Mouse (Mus musculus) liver, embryonic 14.5 days (tissue): Measurements from ENCODE around the gene Lrp1. TPM values are rescaled to one million over a fixed set of nuclear protein-coding genes. Genes with fewer than 3 reads are reported as not detected.

Experiments used
- ATAC-seq: fragments of 200-750 bp; cut with Nextera tagmentation; 2 replicates; pipeline ENCODE4 v1.8.0; 2017; ENCODE audit warnings: moderate number of reproducible peaks, mild to moderate bottlenecking, moderate library complexity; ENCODE audit not compliant: insufficient read depth
- DNase-seq, 3 experiments: peaks; one replicate each; pipeline ENCODE4 v3.0.0-alpha.2; 2012 to 2013; ENCODE audit warnings: low read depth in 3 of 3, low spot score in 3 of 3
- H3K27ac ChIP-seq: fragments of 300-500 bp; sonication (generic); 2 replicates; pipeline ENCODE4 v1.5.1; 2014; ENCODE audit warnings: moderate library complexity, mild to moderate bottlenecking, control low read depth, inconsistent platforms
- H3K27me3 ChIP-seq: fragments of 300-500 bp; sonication (generic); 2 replicates; pipeline ENCODE4 v1.6.1; 2014; ENCODE audit warnings: mild to moderate bottlenecking, low read length, moderate library complexity; ENCODE audit not compliant: control insufficient read depth, insufficient read depth
- H3K36me3 ChIP-seq: fragments of 300-500 bp; sonication (generic); replicated peaks from 2 replicates; pipeline ENCODE4 v1.6.1; 2014; ENCODE audit warnings: low read depth; ENCODE audit not compliant: control insufficient read depth, insufficient read depth
- H3K4me1 ChIP-seq, 2 experiments: fragments of 200-500 bp in 1 of 2; fragments of 300-500 bp in 1 of 2; sonication (generic) in 1 of 2; replicated peaks; 2 replicates each; pipeline ENCODE4 v1.6.1; 2012 to 2014; ENCODE audit warnings: antibody characterized with exemption in 1 of 2, inconsistent platforms in 1 of 2, low read length in 1 of 2; ENCODE audit not compliant: control insufficient read depth in 2 of 2, insufficient read depth in 2 of 2
- H3K4me2 ChIP-seq: fragments of 300-500 bp; sonication (generic); 2 replicates; pipeline ENCODE4 v1.6.1; 2014; ENCODE audit warnings: low read depth, mild to moderate bottlenecking, control low read depth, moderate library complexity
- H3K4me3 ChIP-seq, 2 experiments: fragments of 200-500 bp in 1 of 2; fragments of 300-500 bp in 1 of 2; sonication (generic) in 1 of 2; 2 replicates each; pipeline ENCODE4 v1.5.1; 2012 to 2014; ENCODE audit warnings: low read depth in 2 of 2, low read length in 2 of 2, mild to moderate bottlenecking in 2 of 2, control low read depth in 1 of 2, inconsistent platforms in 1 of 2, moderate library complexity in 1 of 2; ENCODE audit not compliant: insufficient read depth in 1 of 2
- H3K9ac ChIP-seq: fragments of 300-500 bp; sonication (generic); replicated peaks from 2 replicates; pipeline ENCODE4 v1.6.1; 2014; ENCODE audit warnings: mild to moderate bottlenecking, control low read depth, moderate library complexity
- H3K9me3 ChIP-seq: fragments of 300-500 bp; sonication (generic); 2 replicates; pipeline ENCODE4 v1.6.1; 2016; ENCODE audit warnings: low read length, mixed read lengths; ENCODE audit not compliant: control insufficient read depth
- CTCF ChIP-seq: IDR thresholded peaks from 2 replicates; pipeline ENCODE4 v1.5.1; 2016; ENCODE audit warnings: antibody characterized with exemption, low read depth, control low read depth
- EP300 ChIP-seq: IDR thresholded peaks from 2 replicates; pipeline ENCODE4 v1.6.1; 2016; ENCODE audit warnings: antibody characterized with exemption, low read depth
- WGBS: fragments of 180-500 bp; shearing (Covaris S2); extraction: QIAGEN DNeasy Blood & Tissue Kit; methylation state at CpG from one replicate; pipeline ENCODE4 v1.1.7; 2014; ENCODE audit not compliant: insufficient replicate concordance; 5-methylcytosine and 5-hydroxymethylcytosine counted together
- polyA plus RNA-seq, 2 experiments: library from polyadenylated mRNA; depleted of rRNA in 1 of 2; stranded (reverse) in 1 of 2; unstranded in 1 of 2; fragments of >200 nt; fragmentation: Nextera tagmentation in 1 of 2; extraction: Ambion mirVana in 1 of 2; gene quantifications; 2 replicates each; pipeline versions ENCODE4 v1.2.1 to v1.2.3; 2012 to 2014

Gene Lrp1
- polyA plus RNA-seq, 2 experiments = 13.2 to 18.2 TPM

- no peak for ATAC-seq
- WGBS = 60% methylated on average over 2 of the region's 2 CpGs
Measured at GRCm38 (mm10) chr10:127585598-127585997, 35.4 kb downstream of the Lrp1 start.

GRCm38 (mm10) chr10:127583649-127584048 lies 37.3 kb downstream of the Lrp1 start:
- no peak for TF ChIP-seq CTCF
- TF ChIP-seq EP300 = no peak
- DNase-seq = no peak
- Histone ChIP-seq H3K36me3 (no peaks in the 10 kb centered on the region; the same call in 1 of the 2 replicates), H3K4me2 (no peak overlapping the region), H3K9ac (no peak overlapping the region), H3K27me3 (no peaks in the 10 kb centered on the region), H3K27ac (no peak overlapping the region), H3K4me3 (no peak overlapping the region), H3K9me3 (no peaks in the 10 kb centered on the region), H3K4me1 (no peaks in the 10 kb centered on the region)
- no peak for ATAC-seq
- WGBS = 67% methylated on average over 8 of the region's 8 CpGs

More at GRCm38 (mm10) chr10:127585598-127585997, 35.4 kb downstream of the Lrp1 start:
- no peaks in the 10 kb centered on the region; the same call in 1 of the 2 replicates for H3K36me3 ChIP-seq
- no peak overlapping the region for H3K27ac ChIP-seq
- no peaks in the 10 kb centered on the region for H3K4me1 ChIP-seq
- H3K9ac ChIP-seq = no peak overlapping the region
- no peak for TF ChIP-seq EP300
- TF ChIP-seq CTCF = no peak
- no peaks in the 10 kb centered on the region for H3K27me3 ChIP-seq
- no peaks in the 10 kb centered on the region for H3K9me3 ChIP-seq
- H3K4me3 ChIP-seq = no peak overlapping the region
- no peak overlapping the region for H3K4me2 ChIP-seq
- DNase-seq = no peak

- Histone ChIP-seq H3K9ac (no peak overlapping the region), H3K9me3 (no peaks in the 10 kb centered on the region), H3K4me1 (no peaks in the 10 kb centered on the region), H3K4me3 (no peak overlapping the region), H3K36me3 (no peaks in the 10 kb centered on the region; the same call in 1 of the 2 replicates), H3K4me2 (no peak overlapping the region), H3K27ac (no peak overlapping the region), H3K27me3 (no peaks in the 10 kb centered on the region)
- TF ChIP-seq CTCF = no peak
- no peak for TF ChIP-seq EP300
- no peak for ATAC-seq
- no peak for DNase-seq
- 65% methylated on average over 9 of the region's 9 CpGs for WGBS
Measured at GRCm38 (mm10) chr10:127581291-127581690, 39.7 kb downstream of the Lrp1 start.

- H3K4me1 ChIP-seq = no peaks in the 10 kb centered on the region
- H3K4me3 ChIP-seq = no peak overlapping the region
- H3K36me3 ChIP-seq = no peaks in the 10 kb centered on the region
- no peaks in the 10 kb centered on the region for H3K9me3 ChIP-seq
- H3K27ac ChIP-seq = no peak overlapping the region
- DNase-seq = no peak
- 61% methylated on average over 15 of the region's 15 CpGs for WGBS
- no peak for ATAC-seq
- no peak overlapping the region for H3K4me2 ChIP-seq
- no peaks in the 10 kb centered on the region for H3K27me3 ChIP-seq
- TF ChIP-seq CTCF (no peak), EP300 (no peak)
- no peak overlapping the region for H3K9ac ChIP-seq
Measured at GRCm38 (mm10) chr10:127577982-127578381, 43.0 kb downstream of the Lrp1 start.

GRCm38 (mm10) chr10:127577156-127577555 lies 43.8 kb downstream of the Lrp1 start:
- Histone ChIP-seq H3K36me3 (no peaks in the 10 kb centered on the region), H3K27ac (no peak overlapping the region), H3K4me2 (no peak overlapping the region), H3K9ac (no peak overlapping the region), H3K4me1 (no peaks in the 10 kb centered on the region), H3K27me3 (no peaks in the 10 kb centered on the region), H3K4me3 (no peak overlapping the region), H3K9me3 (no peaks in the 10 kb centered on the region)
- DNase-seq = no peak
- no peak for ATAC-seq
- 60% methylated on average over 9 of the region's 9 CpGs for WGBS
- TF ChIP-seq CTCF = no peak
